Mouse (Mus musculus): ENCODE results near the gene Heatr6.

Heatr6 gene

GRCm38 (mm10) chr11:83799871-83800430 lies 46.5 kb downstream of the Heatr6 start:
- DNase-seq (ENCODE audit: extremely low spot score, low read depth, low spot score), result no peak

GRCm38 (mm10) chr11:83802166-83802565 lies 48.7 kb downstream of the Heatr6 start:
- peak; percentile 18 for DNase-seq (ENCODE audit: extremely low spot score, low read depth, low spot score)

- DNase-seq (ENCODE audit: extremely low spot score, low read depth, low spot score), result no peak
Observed at GRCm38 (mm10) chr11:83802581-83802980, 49.1 kb downstream of the Heatr6 start.

DNA sequence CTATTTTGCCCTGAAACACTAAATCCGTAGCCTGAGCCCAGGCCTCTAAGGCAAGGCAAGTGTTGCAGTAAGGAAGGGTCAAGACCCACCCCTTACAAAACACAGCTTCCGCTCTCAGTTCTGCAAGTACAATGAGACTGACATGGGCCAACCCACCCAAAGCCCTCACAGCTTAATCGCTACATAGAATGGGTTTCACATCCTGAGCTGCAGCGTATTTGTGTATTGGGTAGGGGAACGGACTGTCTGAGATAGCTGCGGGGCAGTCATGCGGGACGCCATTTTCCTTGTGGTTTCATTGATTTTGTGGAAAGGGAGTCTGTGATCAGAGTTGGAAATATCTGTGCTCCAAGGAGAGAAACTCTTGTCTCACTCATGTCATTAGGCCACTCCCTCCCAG lies 56.9 kb downstream of the Heatr6 start:
- no peak for DNase-seq (ENCODE audit: extremely low spot score, low read depth, low spot score)

DNA sequence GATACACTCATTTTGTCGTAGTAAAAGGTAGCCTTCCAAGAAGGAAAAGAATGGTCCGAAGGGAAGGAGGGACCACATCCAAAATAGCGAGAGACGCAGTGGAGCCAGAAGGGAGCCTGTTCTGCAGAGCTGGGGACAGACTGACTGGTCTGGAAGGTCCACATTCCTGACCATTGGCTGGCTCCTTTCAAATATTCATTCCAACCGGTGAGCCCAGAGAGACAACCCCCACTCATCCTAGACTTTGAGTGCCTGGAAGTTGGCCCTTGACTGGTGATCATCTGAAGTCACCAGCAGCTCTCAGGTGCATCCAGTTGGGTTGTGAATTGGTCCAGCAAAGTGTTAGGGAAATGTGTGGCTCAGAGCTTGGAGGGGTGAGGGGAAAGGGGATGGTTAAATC lies 61.7 kb downstream of the Heatr6 start:
- DNase-seq (ENCODE audit: extremely low spot score, low read depth, low spot score), result no peak

- DNase-seq (ENCODE audit: extremely low spot score, low read depth, low spot score), result peak; percentile 60
Observed at GRCm38 (mm10) chr11:83815628-83816027, 62.1 kb downstream of the Heatr6 start.

DNA sequence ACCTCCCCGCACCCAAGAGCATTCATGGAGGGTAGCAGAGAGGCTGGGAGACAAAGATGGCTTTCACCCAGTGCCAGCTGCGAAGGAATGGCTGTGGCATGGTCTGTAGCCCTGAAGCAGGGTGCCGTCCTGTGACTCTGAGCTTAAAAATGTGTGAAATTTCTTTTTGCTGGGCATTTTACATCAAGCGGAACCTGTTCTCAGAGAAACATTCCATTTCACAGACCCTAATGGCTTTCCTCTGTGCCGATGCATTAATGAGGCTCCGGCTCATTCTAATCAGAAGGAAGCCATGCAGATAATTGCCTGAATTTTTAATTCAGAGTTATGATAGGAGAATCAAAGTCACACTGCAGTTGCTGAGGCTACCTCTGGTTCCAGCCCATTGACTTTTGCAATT lies 63.6 kb downstream of the Heatr6 start:
- DNase-seq (ENCODE audit: extremely low spot score, low read depth, low spot score), result no peak

DNA sequence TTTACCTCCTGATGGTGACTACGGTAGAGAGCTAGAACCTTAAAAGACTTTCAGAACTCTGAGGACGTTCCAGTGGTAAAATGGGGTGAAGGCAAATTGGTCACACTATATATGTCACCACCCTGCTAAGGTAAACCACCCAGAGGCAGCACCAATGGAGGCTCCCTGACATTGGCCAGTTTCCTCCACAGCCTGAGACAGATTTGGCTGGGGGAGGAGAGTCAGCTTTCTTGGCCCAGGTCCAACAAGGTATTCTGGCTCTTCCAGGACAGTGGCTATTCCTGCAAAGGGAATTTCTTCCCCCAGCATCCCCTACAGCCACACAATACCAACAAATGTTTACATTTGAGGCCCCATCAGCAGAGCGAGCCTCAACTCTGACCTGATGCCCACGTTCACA lies 64.5 kb downstream of the Heatr6 start:
- DNase-seq (ENCODE audit: extremely low spot score, low read depth, low spot score), result no peak

- no peak for DNase-seq (ENCODE audit: extremely low spot score, low read depth, low spot score)
Observed at GRCm38 (mm10) chr11:83818591-83819127, 65.2 kb downstream of the Heatr6 start.

DNA sequence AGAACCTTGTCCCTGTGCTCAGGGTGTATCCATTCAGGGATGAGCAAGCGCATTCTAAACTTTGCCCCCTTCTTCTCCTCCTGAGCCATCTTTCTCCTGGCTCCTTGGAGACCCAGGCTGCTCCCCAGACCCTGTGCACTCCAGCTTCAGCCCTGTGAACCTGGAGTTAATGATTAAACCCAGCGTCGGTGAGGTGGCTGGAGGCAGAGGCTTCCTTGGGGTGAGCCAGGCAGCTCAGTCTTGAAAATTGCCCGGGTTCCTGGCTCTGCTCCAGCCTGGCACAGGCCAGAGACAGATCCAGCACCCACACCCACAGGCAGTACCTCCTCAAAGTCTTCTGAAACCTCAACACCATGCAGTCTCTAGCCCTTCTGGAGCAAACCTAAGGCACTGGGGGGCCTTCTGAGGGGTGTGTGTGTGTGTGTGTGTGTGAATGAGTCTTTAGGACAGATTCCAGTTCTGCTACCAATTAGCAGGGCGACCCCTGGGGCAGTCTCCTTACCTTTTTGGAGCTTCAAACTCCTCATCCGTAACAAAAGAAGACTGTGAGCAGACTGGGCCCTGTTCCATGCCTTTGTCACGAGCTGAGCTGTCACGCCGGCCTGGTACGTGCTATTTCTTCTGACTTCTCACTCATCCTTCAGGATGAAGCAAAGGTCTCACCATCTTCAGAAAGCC lies 66.4 kb downstream of the Heatr6 start:
- DNase-seq (ENCODE audit: extremely low spot score, low read depth, low spot score), result no peak

- no peak for DNase-seq (ENCODE audit: extremely low spot score, low read depth, low spot score)
Observed at GRCm38 (mm10) chr11:83826142-83826541, 72.6 kb downstream of the Heatr6 start.

- no peak for DNase-seq (ENCODE audit: extremely low spot score, low read depth, low spot score)
Observed at GRCm38 (mm10) chr11:83828553-83829142, 75.2 kb downstream of the Heatr6 start.

DNA sequence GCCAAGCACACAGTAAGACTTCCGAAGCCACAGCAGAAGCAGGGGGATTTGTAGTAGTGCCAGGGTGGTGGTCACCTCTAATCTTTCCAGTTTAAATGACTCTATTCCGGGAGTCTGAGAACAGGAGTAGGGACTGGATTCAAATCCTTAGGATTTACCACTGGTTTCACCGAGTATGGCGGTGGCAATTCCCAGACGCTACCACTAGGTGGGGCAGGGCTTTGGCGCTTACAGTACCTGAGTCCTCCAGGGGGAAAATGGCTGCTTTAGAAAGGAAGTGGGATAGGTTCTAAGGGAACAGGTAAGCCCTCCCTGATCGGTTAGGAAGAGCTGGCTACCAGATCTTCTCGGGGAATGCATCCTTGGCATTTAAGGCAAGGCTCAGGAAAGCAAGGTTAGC lies 78.9 kb downstream of the Heatr6 start:
- DNase-seq (ENCODE audit: extremely low spot score, low read depth, low spot score), result no peak

Data from hindlimb bud, embryonic 11.5 days (tissue).